Mouse (Mus musculus) E14TG2a.4 (cell line): ENCODE measurements at regions not wholly inside any gene's neighbourhood (a gene's known extent, or its start where the extent isn't known, plus 50 kb on each side); places are given as distances from the start of the nearest gene placed in this dataset.

Experiments
- H3K27me3 ChIP-seq: 2 replicates; pipeline ENCODE4 v1.6.1; 2014; ENCODE audit warnings: low read length, control low read depth; ENCODE audit not compliant: insufficient read depth
- H3K36me3 ChIP-seq: 2 replicates; pipeline ENCODE4 v1.6.1; 2014; ENCODE audit warnings: low read length, control low read depth; ENCODE audit not compliant: insufficient read depth
- H3K4me1 ChIP-seq: replicated peaks from 2 replicates; pipeline ENCODE4 v1.6.1; 2014; ENCODE audit warnings: low read depth, low read length, control low read depth
- H3K4me3 ChIP-seq: replicated peaks from 2 replicates; pipeline ENCODE4 v1.5.1; 2014; ENCODE audit warnings: mild to moderate bottlenecking, low read length
- H3K9me3 ChIP-seq: 2 replicates; pipeline ENCODE4 v1.6.1; 2014; ENCODE audit warnings: low read length, control low read depth
- CTCF ChIP-seq: conservative IDR thresholded peaks from 2 replicates; pipeline ENCODE4 v1.5.1; 2014; ENCODE audit warnings: low read length
- NANOG ChIP-seq: IDR thresholded peaks from 2 replicates; pipeline ENCODE4 v1.6.1; 2014; ENCODE audit warnings: borderline replicate concordance, low read length, mixed read lengths
- POU5F1 ChIP-seq: IDR thresholded peaks from 2 replicates; pipeline ENCODE4 v1.6.1; 2014; ENCODE audit warnings: low read length, borderline replicate concordance

DNA sequence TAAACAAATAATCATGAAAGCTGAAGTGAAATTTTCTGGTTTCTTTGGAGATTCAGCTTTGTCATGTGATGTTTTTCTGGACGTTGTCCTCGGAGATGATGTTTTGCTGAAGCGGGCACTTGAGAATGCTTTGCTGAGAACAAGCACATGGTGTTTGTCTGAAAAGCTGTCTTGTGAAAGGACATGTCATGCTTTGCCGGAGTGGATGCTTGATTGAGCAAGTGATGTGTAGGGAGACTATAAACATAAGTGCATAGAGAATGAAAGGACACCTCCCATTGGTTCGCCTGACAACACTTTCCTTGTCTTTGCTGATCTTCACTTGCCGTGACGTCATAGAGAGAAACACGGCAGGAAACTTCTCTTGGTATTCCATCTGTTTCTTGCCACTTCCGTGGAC lies 318.9 kb downstream of the Fam84b start:
- no peaks in the 10 kb centered on the region for H3K4me1 ChIP-seq
- no peak overlapping the region for H3K4me3 ChIP-seq
- no peaks in the 10 kb centered on the region for H3K27me3 ChIP-seq
- no peak for TF ChIP-seq NANOG
- no peak for TF ChIP-seq POU5F1
- H3K36me3 ChIP-seq, result no peaks in the 10 kb centered on the region
- no peaks in the 10 kb centered on the region for H3K9me3 ChIP-seq

- Histone ChIP-seq H3K4me1 (no peaks in the 10 kb centered on the region), H3K9me3 (no peaks in the 10 kb centered on the region), H3K36me3 (no peaks in the 10 kb centered on the region), H3K27me3 (no peaks in the 10 kb centered on the region), H3K4me3 (no peak overlapping the region)
- TF ChIP-seq CTCF (no peak), POU5F1 (no peak), NANOG (no peak)
These were observed 336.8 kb downstream of the Fam84b start for GRCm38 (mm10) chr15:60516810-60517209.

- Histone ChIP-seq H3K36me3 (no peaks in the 10 kb centered on the region), H3K4me1 (peaks cover 15% of the 10 kb centered on the region), H3K4me3 (no peak overlapping the region), H3K9me3 (peaks cover 20% of the 10 kb centered on the region), H3K27me3 (peaks cover 18% of the 10 kb centered on the region)
- TF ChIP-seq CTCF (no peak), NANOG (no peak)
These were observed 376.7 kb downstream of the Fam84b start for GRCm38 (mm10) chr15:60476755-60477310.

GRCm38 (mm10) chr15:60475086-60475485 lies 378.5 kb downstream of the Fam84b start:
- H3K27me3 ChIP-seq, result peaks cover 23% of the 10 kb centered on the region
- peaks cover 6% of the 10 kb centered on the region for H3K9me3 ChIP-seq
- peak; percentile 62; the same call in 1 of the 2 replicates for TF ChIP-seq POU5F1
- no peak for TF ChIP-seq CTCF
- TF ChIP-seq NANOG, result peak; percentile 94
- H3K4me3 ChIP-seq, result no peak overlapping the region
- H3K4me1 ChIP-seq, result peaks cover 15% of the 10 kb centered on the region
- no peaks in the 10 kb centered on the region for H3K36me3 ChIP-seq

GRCm38 (mm10) chr15:60431916-60432315 lies 415.5 kb upstream of the 4933412E24Rik start:
- TF ChIP-seq CTCF (no peak), POU5F1 (no peak), NANOG (no peak)
- Histone ChIP-seq H3K27me3 (no peaks in the 10 kb centered on the region), H3K4me3 (no peak overlapping the region), H3K4me1 (no peaks in the 10 kb centered on the region), H3K9me3 (no peaks in the 10 kb centered on the region), H3K36me3 (no peaks in the 10 kb centered on the region)

- H3K9me3 ChIP-seq, result no peaks in the 10 kb centered on the region
- TF ChIP-seq POU5F1 (no peak), CTCF (no peak)
- H3K27me3 ChIP-seq, result no peaks in the 10 kb centered on the region
- no peaks in the 10 kb centered on the region for H3K4me1 ChIP-seq
- no peaks in the 10 kb centered on the region for H3K36me3 ChIP-seq
- H3K4me3 ChIP-seq, result no peak overlapping the region
These were observed 402.7 kb upstream of the 4933412E24Rik start for GRCm38 (mm10) chr15:60419081-60419480.

DNA sequence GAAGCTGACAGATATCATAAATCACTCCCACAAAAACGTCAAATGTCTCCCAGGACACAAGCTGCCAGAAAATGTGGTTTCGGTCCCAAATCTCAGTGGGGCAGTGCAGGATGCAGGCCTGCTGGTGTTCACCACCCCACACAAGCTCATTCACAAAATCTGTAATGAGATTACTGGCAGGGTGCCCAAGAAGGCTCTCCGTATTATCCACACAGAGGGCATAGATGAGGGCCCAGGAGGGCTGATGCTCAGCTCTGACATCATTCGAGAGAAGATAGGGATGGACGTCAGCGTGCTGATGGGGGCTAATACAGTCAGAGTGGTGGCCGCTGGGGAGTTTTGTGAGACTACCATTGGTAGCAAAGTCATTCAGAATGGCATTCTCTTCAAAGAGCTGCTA lies 375.9 kb upstream of the 4933412E24Rik start:
- TF ChIP-seq CTCF (no peak), POU5F1 (no peak), NANOG (no peak)
- H3K27me3 ChIP-seq, result no peaks in the 10 kb centered on the region

DNA sequence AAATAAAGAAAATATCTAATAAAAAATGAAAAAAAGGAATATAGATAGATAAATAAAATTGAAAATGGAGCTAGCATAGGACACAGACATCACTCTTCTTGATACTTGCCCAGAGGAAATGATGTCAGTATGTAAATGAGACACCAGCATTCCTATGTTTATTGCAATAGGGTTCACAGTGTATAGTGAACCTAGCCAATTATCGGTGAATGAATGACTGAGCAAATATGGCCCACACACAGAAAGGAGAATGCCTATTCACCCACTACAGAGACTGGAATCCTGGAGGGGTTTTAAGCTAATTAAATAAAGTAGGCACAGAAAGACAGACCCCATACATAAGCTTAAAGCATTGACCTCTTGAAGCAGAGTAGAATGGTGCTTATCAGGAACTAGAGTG lies 373.9 kb upstream of the 4933412E24Rik start:
- H3K9me3 ChIP-seq, result no peaks in the 10 kb centered on the region
- no peak for TF ChIP-seq NANOG
- no peak for TF ChIP-seq POU5F1
- TF ChIP-seq CTCF, result no peak
- H3K36me3 ChIP-seq, result no peaks in the 10 kb centered on the region
- no peaks in the 10 kb centered on the region for H3K27me3 ChIP-seq
- H3K4me3 ChIP-seq, result no peak overlapping the region
- no peaks in the 10 kb centered on the region for H3K4me1 ChIP-seq

More for the DNA sequence above, 375.9 kb upstream of the 4933412E24Rik start:
- Histone ChIP-seq H3K9me3 (no peaks in the 10 kb centered on the region), H3K4me3 (no peak overlapping the region), H3K4me1 (no peaks in the 10 kb centered on the region), H3K36me3 (no peaks in the 10 kb centered on the region)

DNA sequence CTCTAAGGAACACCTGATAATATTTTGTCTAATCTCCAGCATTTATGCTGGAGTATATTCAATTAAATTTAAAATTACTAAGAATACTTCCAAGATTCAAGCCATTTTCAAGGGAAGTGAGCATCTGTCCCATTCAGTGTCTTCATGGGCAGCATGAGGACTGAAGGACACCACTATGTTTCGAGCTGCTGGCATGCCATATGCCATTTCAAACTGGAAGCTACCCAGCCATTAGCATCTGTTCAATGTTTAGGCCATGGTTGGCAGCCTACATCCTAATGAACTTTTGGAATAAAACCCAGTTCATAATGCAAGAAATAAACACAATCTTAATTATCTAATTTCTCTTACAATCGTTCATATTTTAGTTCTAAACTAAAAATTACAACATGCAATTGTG lies 371.5 kb upstream of the 4933412E24Rik start:
- TF ChIP-seq POU5F1 (no peak), NANOG (no peak)
- Histone ChIP-seq H3K4me1 (no peaks in the 10 kb centered on the region; the same call in 1 of the 2 replicates), H3K27me3 (no peaks in the 10 kb centered on the region)

More for the DNA sequence above, 371.5 kb upstream of the 4933412E24Rik start:
- H3K36me3 ChIP-seq, result no peaks in the 10 kb centered on the region
- H3K9me3 ChIP-seq, result no peaks in the 10 kb centered on the region
- no peak overlapping the region for H3K4me3 ChIP-seq
